Mouse (Mus musculus) large intestine, adult 2 months (tissue): ENCODE data around the gene Cdk14. TPM values are rescaled to one million over a fixed set of nuclear protein-coding genes. Genes with fewer than 3 reads are reported as not detected.
A peak's percentile ranks its signal among the peaks of the same experiment; 100 is the strongest.

Experiments
- DNase-seq: peaks from one replicate; pipeline ENCODE4 v3.0.0-alpha.2; 2012; ENCODE audit warnings: low read depth, low spot score
- WGBS: fragments of 180-500 bp; shearing (Covaris S2); methylation state at CpG from one replicate; pipeline ENCODE4 v1.1.7; 2018; 5-methylcytosine and 5-hydroxymethylcytosine counted together
- polyA plus RNA-seq: library from polyadenylated mRNA; depleted of rRNA; stranded (reverse); fragments of >200 nt; gene quantifications from 2 replicates; pipeline ENCODE4 v1.2.3, GENCODE M21; 2012

Cdk14 gene
- polyA plus RNA-seq, 1 experiment = 0.89 TPM

GRCm38 (mm10) chr5:5128852-5129251 is 291.3 kb downstream of the Cdk14 start:
- DNase-seq = no peak
- WGBS = 44% methylated on average over 1 of the region's 1 CpGs

GRCm38 (mm10) chr5:5124645-5125044 is 295.5 kb downstream of the Cdk14 start:
- 66% methylated on average over 4 of the region's 4 CpGs for WGBS
- no peak for DNase-seq

GRCm38 (mm10) chr5:5116775-5117522 is 303.2 kb downstream of the Cdk14 start:
- 22% methylated on average over 5 of the region's 5 CpGs for WGBS
- peak; percentile 8 for DNase-seq

- 57% methylated on average over 1 of the region's 1 CpGs for WGBS
- no peak for DNase-seq
Observed at GRCm38 (mm10) chr5:5115546-5115945, 304.6 kb downstream of the Cdk14 start.

GRCm38 (mm10) chr5:5109621-5110020 is 310.5 kb downstream of the Cdk14 start:
- 61% methylated on average over 3 of the region's 3 CpGs for WGBS
- no peak for DNase-seq

GRCm38 (mm10) chr5:5109017-5109416 is 311.1 kb downstream of the Cdk14 start:
- DNase-seq = no peak
- WGBS = 89% methylated on average over 3 of the region's 3 CpGs

- DNase-seq = no peak
- 83% methylated on average over 3 of the region's 3 CpGs for WGBS
Observed at GRCm38 (mm10) chr5:5096248-5096915, 323.7 kb downstream of the Cdk14 start.

- DNase-seq = no peak
- WGBS = 92% methylated on average over 7 of the region's 7 CpGs
Observed at GRCm38 (mm10) chr5:5092736-5093135, 327.4 kb downstream of the Cdk14 start.

GRCm38 (mm10) chr5:5071526-5071925 is 348.6 kb downstream of the Cdk14 start:
- 38% methylated on average over 1 of the region's 1 CpGs for WGBS
- DNase-seq = no peak

GRCm38 (mm10) chr5:5064686-5065085 is 355.4 kb downstream of the Cdk14 start:
- DNase-seq = no peak
- 48% methylated on average over 3 of the region's 3 CpGs for WGBS

GRCm38 (mm10) chr5:5056102-5056883 is 363.8 kb downstream of the Cdk14 start:
- no peak for DNase-seq
- 69% methylated on average over 4 of the region's 4 CpGs for WGBS

GRCm38 (mm10) chr5:5055494-5055893 is 364.6 kb downstream of the Cdk14 start:
- 57% methylated on average over 1 of the region's 1 CpGs for WGBS
- no peak for DNase-seq

- DNase-seq = no peak
Observed at GRCm38 (mm10) chr5:5054270-5054669, 365.8 kb downstream of the Cdk14 start.

GRCm38 (mm10) chr5:5044326-5044725 is 375.8 kb downstream of the Cdk14 start:
- no peak for DNase-seq
- WGBS = 85% methylated on average over 5 of the region's 5 CpGs

More at GRCm38 (mm10) chr5:5054270-5054669, 365.8 kb downstream of the Cdk14 start:
- 50% methylated on average over 1 of the region's 1 CpGs for WGBS

GRCm38 (mm10) chr5:5042735-5043134 is 377.4 kb downstream of the Cdk14 start:
- 37% methylated on average over 1 of the region's 1 CpGs for WGBS
- DNase-seq = no peak

GRCm38 (mm10) chr5:5041480-5041879 is 378.6 kb downstream of the Cdk14 start:
- WGBS = 68% methylated on average over 4 of the region's 4 CpGs
- DNase-seq = no peak

GRCm38 (mm10) chr5:5039700-5040284 is 380.3 kb downstream of the Cdk14 start:
- DNase-seq = no peak
- 64% methylated on average over 4 of the region's 4 CpGs for WGBS

- DNase-seq = no peak
- WGBS = 89% methylated on average over 5 of the region's 5 CpGs
Observed at GRCm38 (mm10) chr5:5033445-5033844, 386.7 kb downstream of the Cdk14 start.

GRCm38 (mm10) chr5:5032847-5033246 is 387.3 kb downstream of the Cdk14 start:
- WGBS = 77% methylated on average over 6 of the region's 6 CpGs
- no peak for DNase-seq

GRCm38 (mm10) chr5:5032446-5032845 is 387.7 kb downstream of the Cdk14 start:
- no peak for DNase-seq
- 87% methylated on average over 11 of the region's 11 CpGs for WGBS
